Mouse (Mus musculus): ENCODE data around the gene Fam92b. TPM values are rescaled to one million over a fixed set of nuclear protein-coding genes. Genes with fewer than 3 reads are reported as not detected.

Gene Fam92b
- not detected for polyA plus RNA-seq (2014; fragmentation: Illumina TruSeq; extraction: RNeasy Lipid Tissue Mini Kit (QIAGEN cat#74804); ENCODE audit: low read depth, low replicate concordance)

DNA sequence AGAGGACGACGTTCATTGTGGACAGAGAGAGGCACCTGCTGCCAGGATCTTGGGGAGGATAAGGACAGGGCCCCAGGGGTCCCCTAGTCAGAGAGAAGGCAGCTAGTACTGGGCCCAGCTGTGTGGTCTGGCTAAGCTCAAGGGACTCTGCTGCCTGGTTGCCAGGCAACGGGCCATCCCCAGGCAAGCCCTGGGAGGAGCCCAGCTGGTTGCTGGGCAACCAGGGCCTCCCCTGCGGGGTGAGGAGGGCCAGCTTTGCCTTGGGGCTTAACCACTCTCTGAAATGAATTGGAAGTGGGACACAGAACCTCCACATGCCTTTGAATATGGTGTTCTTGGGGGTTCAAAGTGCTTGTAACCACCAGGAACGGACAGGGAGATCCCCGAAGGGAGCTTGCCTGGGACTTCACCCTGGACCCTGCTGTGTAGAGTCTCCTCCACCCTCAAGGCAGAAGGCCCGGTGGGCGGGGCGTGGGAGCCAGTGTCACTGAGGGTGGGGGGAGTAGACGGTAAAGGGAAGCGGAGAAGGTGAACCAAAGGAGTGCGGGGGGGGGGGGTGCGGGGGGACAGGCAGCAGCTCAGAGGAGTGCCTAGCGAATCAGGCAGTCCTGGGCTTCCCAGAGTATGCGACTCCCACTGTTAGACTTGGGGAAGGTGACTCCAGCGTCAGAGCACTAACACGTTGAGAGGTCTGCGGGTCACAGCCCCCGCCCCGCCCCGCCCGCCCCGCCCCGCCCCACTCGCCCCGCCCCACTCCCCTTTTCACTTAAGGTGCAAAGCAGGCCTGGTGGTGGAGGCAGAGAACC, at the start of gene Fam92b:
Fam92b (minus strand) TSS at position 149 of the 806 bp plus-strand sequence.

Other genes starting within 250 kb of the Fam92b start
- 4.6 TPM for gene Crispld2, start 185.0 kb downstream of the Fam92b start, polyA plus RNA-seq (2014; fragmentation: Illumina TruSeq; extraction: RNeasy Lipid Tissue Mini Kit (QIAGEN cat#74804); ENCODE audit: low read depth, low replicate concordance)
- 0.77 TPM for gene Zdhhc7, start 76.0 kb downstream of the Fam92b start, polyA plus RNA-seq (2014; fragmentation: Illumina TruSeq; extraction: RNeasy Lipid Tissue Mini Kit (QIAGEN cat#74804); ENCODE audit: low read depth, low replicate concordance)
- 3.5 TPM for gene 6430548M08Rik, start 63.3 kb downstream of the Fam92b start, polyA plus RNA-seq (2014; fragmentation: Illumina TruSeq; extraction: RNeasy Lipid Tissue Mini Kit (QIAGEN cat#74804); ENCODE audit: low read depth, low replicate concordance)
- 1.3 TPM for gene Gse1, start 51.0 kb upstream of the Fam92b start, polyA plus RNA-seq (2014; fragmentation: Illumina TruSeq; extraction: RNeasy Lipid Tissue Mini Kit (QIAGEN cat#74804); ENCODE audit: low read depth, low replicate concordance)